ENCODE assay signal across 10 mouse cellular contexts in the genomic region with DNA sequence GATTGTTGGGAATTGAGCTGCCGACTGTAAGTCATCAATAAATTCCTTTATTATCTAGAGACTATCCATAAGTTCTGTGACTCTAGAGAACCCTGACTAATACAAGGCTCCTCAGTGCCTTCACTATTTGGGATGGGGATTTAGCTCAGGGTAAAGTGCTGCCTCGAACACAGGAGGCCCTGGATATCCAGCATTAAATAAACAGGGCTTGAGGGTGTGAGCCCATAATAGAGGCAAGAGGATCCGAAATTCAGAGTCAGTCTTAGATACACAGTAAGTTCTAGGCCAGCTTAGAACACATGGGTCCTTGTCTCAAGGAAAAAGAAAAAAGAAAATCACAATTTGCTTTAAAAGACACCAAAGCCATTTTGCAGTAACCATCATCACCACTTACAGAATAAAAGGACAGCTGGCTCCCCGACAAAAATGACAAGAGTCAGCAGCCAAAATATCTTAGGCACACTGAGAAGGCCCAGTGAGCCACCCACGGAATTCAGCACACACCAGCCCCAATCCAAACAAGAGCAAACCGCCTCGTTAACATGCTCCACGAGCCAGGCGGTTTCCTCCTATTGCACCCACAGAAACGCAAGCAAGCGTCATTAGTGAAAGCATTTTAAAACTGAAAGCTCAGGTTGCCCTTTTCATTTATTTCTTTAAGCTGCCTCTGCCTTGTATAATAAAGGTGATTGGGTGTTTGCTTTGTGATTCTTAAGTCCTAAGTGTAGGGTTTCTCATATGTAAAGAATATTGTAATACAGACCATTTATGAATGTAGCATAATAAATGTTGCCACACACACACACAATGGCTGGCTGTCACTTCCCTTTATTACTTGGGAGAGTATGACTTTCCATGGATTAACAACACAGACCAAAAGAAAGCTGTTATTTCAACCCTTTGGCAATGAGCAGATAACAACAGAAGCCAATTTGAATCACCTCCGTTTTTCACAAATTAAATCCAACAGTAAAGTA. TPM values are rescaled to one million over a fixed set of nuclear protein-coding genes. Genes with fewer than 3 reads are reported as not detected.
DNase-seq lines count a peak whose midpoint lies in the region; ATAC-seq and TF ChIP-seq lines count a peak whose summit lies in the region.
"Had no signal": no experiment of that assay in that cellular context is flagged by ENCODE, and none has a peak within 500 bp of the region (broad histone marks: within the 10 kb centered on the region; RNA-seq: fewer than 3 reads in every experiment).

No protein-coding gene starts in this region.

- 26% methylated on average over 12 of the region's 12 CpGs for WGBS in lung, adult 2 months

- peak; percentile 48; the same call in 1 of the 2 replicates for ATAC-seq in monocyte, adult 5-6 weeks (replicated peaks; ENCODE audit: insufficient number of reproducible peaks, low FRiP score, low TSS enrichment, poor library complexity, severe bottlenecking)
- no peak for ATAC-seq in erythroid progenitor cell, adult 5-6 weeks (replicated peaks; ENCODE audit: low FRiP score, poor library complexity, severe bottlenecking)

- no peak for TF ChIP-seq CTCF in lung, adult 2 months (IDR thresholded peaks at IDR 0.05; ENCODE audit: insufficient read depth, low read length)

- no peak for TF ChIP-seq POLR2A in lung, adult 2 months (IDR thresholded peaks at IDR 0.05; ENCODE audit: borderline replicate concordance, extremely low read depth, low read depth, low read length)

- peak; percentile 35 for DNase-seq in cerebellum, postnatal 10 days
- no peak for DNase-seq in cerebellum, adult 11-12 months
- DNase-seq in lung, adult 18-20 months = peak; percentile 42 to 61
- DNase-seq in lung, adult 2 months = no peak
- peak; percentile 77 for DNase-seq in layer of hippocampus, adult 9-11 months
- no peak for DNase-seq in yolk sac, embryonic 10.5 days (ENCODE audit: low spot score)

- H3K4me3 ChIP-seq in lung, adult 2 months (replicated peaks; ENCODE audit: extremely low read depth, low read depth, low read length) = no peak overlapping the region
- H3K4me3 ChIP-seq: limb, embryonic 13.5 days; stomach, embryonic 15.5 days had no signal

- peaks cover 23% of the 10 kb centered on the region for H3K4me1 ChIP-seq in lung, adult 2 months (ENCODE audit: control insufficient read depth, insufficient read depth, low read length)

RNA-seq across cellular contexts. Expression of gene Ankrd44, which starts 29.8 kb away (rescaled TPM):
- polyA plus RNA-seq in lung, adult 2 months (2012; rRNA removed) = 39.0 and 67.3 TPM in 2 replicates
- 321 to 541 TPM (median 341 TPM) in 3 replicates for total RNA-seq in monocyte, adult 5-6 weeks (2017)
- 40.4 and 47.4 TPM in 2 replicates for total RNA-seq in erythroid progenitor cell, adult 5-6 weeks (2015; ENCODE audit: low replicate concordance)
- total RNA-seq in erythroid progenitor cell, adult 5-6 weeks (2017; ENCODE audit: low replicate concordance) = 13.4 and 18.6 TPM in 2 replicates

Comparison
In these comparisons a context has a peak if more than half of its experiments do, and no peak if none do; other contexts are left out.
1. DNase-seq: peak in cerebellum, postnatal 10 days (2 of 2), lung, adult 18-20 months (2 of 2) and layer of hippocampus, adult 9-11 months (single experiment); none in cerebellum, adult 11-12 months (single experiment), lung, adult 2 months (single experiment) and yolk sac, embryonic 10.5 days (single experiment).